Mouse (Mus musculus): ENCODE data around the gene Lag3. TPM values are rescaled to one million over a fixed set of nuclear protein-coding genes. Genes with fewer than 3 reads are reported as not detected.
A peak's percentile ranks its signal among the peaks of the same experiment; 100 is the strongest.

The Lag3 gene
- polyA plus RNA-seq, 1 experiment: 4.5 TPM

- TF ChIP-seq CTCF (IDR thresholded peaks at IDR 0.05; ENCODE audit: borderline replicate concordance, extremely low read depth, insufficient read depth, insufficient read length) (no peak), POLR2A (IDR thresholded peaks at IDR 0.05; ENCODE audit: borderline replicate concordance, extremely low read depth, insufficient read depth, insufficient read length, poor library complexity, severe bottlenecking) (no peak)
- no peak for DNase-seq (ENCODE audit: low read depth)
Observed at GRCm38 (mm10) chr6:124933127-124933526, 21.6 kb upstream of the Lag3 start.

GRCm38 (mm10) chr6:124932314-124932695 is 20.8 kb upstream of the Lag3 start:
- DNase-seq (ENCODE audit: low read depth): no peak
- no peak for TF ChIP-seq CTCF (IDR thresholded peaks at IDR 0.05; ENCODE audit: borderline replicate concordance, extremely low read depth, insufficient read depth, insufficient read length)
- TF ChIP-seq POLR2A (IDR thresholded peaks at IDR 0.05; ENCODE audit: borderline replicate concordance, extremely low read depth, insufficient read depth, insufficient read length, poor library complexity, severe bottlenecking): no peak

- peak; percentile 68 for DNase-seq (ENCODE audit: low read depth)
- TF ChIP-seq CTCF (IDR thresholded peaks at IDR 0.05; ENCODE audit: borderline replicate concordance, extremely low read depth, insufficient read depth, insufficient read length): peak; percentile 31; the same call in 1 of the 2 replicates
- TF ChIP-seq POLR2A (IDR thresholded peaks at IDR 0.05; ENCODE audit: borderline replicate concordance, extremely low read depth, insufficient read depth, insufficient read length, poor library complexity, severe bottlenecking): no peak
Observed at GRCm38 (mm10) chr6:124931525-124932313, 20.2 kb upstream of the Lag3 start.

GRCm38 (mm10) chr6:124930754-124931524 is 19.4 kb upstream of the Lag3 start, which contains the start of gene Mlf2:
Mlf2 (plus strand) TSS chr6:124931386.
- peak; percentile 88 for TF ChIP-seq POLR2A (IDR thresholded peaks at IDR 0.05; ENCODE audit: borderline replicate concordance, extremely low read depth, insufficient read depth, insufficient read length, poor library complexity, severe bottlenecking)
- peak; percentile 100 for TF ChIP-seq CTCF (IDR thresholded peaks at IDR 0.05; ENCODE audit: borderline replicate concordance, extremely low read depth, insufficient read depth, insufficient read length)

GRCm38 (mm10) chr6:124930231-124930630 is 18.7 kb upstream of the Lag3 start:
- TF ChIP-seq CTCF (IDR thresholded peaks at IDR 0.05; ENCODE audit: borderline replicate concordance, extremely low read depth, insufficient read depth, insufficient read length): no peak
- TF ChIP-seq POLR2A (IDR thresholded peaks at IDR 0.05; ENCODE audit: borderline replicate concordance, extremely low read depth, insufficient read depth, insufficient read length, poor library complexity, severe bottlenecking): no peak

More at GRCm38 (mm10) chr6:124930754-124931524, 19.4 kb upstream of the Lag3 start, which contains the start of gene Mlf2:
- peak; percentile 99 for DNase-seq (ENCODE audit: low read depth)

GRCm38 (mm10) chr6:124925941-124926340 is 14.4 kb upstream of the Lag3 start:
- no peak for TF ChIP-seq CTCF (IDR thresholded peaks at IDR 0.05; ENCODE audit: borderline replicate concordance, extremely low read depth, insufficient read depth, insufficient read length)
- no peak for TF ChIP-seq POLR2A (IDR thresholded peaks at IDR 0.05; ENCODE audit: borderline replicate concordance, extremely low read depth, insufficient read depth, insufficient read length, poor library complexity, severe bottlenecking)

More at GRCm38 (mm10) chr6:124930231-124930630, 18.7 kb upstream of the Lag3 start:
- DNase-seq (ENCODE audit: low read depth): no peak

GRCm38 (mm10) chr6:124925173-124925793 is 13.8 kb upstream of the Lag3 start:
- no peak for DNase-seq (ENCODE audit: low read depth)
- TF ChIP-seq CTCF (IDR thresholded peaks at IDR 0.05; ENCODE audit: borderline replicate concordance, extremely low read depth, insufficient read depth, insufficient read length): no peak
- TF ChIP-seq POLR2A (IDR thresholded peaks at IDR 0.05; ENCODE audit: borderline replicate concordance, extremely low read depth, insufficient read depth, insufficient read length, poor library complexity, severe bottlenecking): no peak

More at GRCm38 (mm10) chr6:124925941-124926340, 14.4 kb upstream of the Lag3 start:
- DNase-seq (ENCODE audit: low read depth): peak; percentile 59

GRCm38 (mm10) chr6:124921539-124921938 is 10.0 kb upstream of the Lag3 start:
- TF ChIP-seq POLR2A (IDR thresholded peaks at IDR 0.05; ENCODE audit: borderline replicate concordance, extremely low read depth, insufficient read depth, insufficient read length, poor library complexity, severe bottlenecking) (no peak), CTCF (IDR thresholded peaks at IDR 0.05; ENCODE audit: borderline replicate concordance, extremely low read depth, insufficient read depth, insufficient read length) (no peak)

GRCm38 (mm10) chr6:124920318-124921085 is 9.0 kb upstream of the Lag3 start:
- peak; percentile 40 for DNase-seq (ENCODE audit: low read depth)
- no peak for TF ChIP-seq CTCF (IDR thresholded peaks at IDR 0.05; ENCODE audit: borderline replicate concordance, extremely low read depth, insufficient read depth, insufficient read length)
- no peak for TF ChIP-seq POLR2A (IDR thresholded peaks at IDR 0.05; ENCODE audit: borderline replicate concordance, extremely low read depth, insufficient read depth, insufficient read length, poor library complexity, severe bottlenecking)

More at GRCm38 (mm10) chr6:124921539-124921938, 10.0 kb upstream of the Lag3 start:
- DNase-seq (ENCODE audit: low read depth): no peak

GRCm38 (mm10) chr6:124919695-124920317 is 8.3 kb upstream of the Lag3 start, which contains the start of gene Ptms:
Ptms (minus strand) TSS chr6:124920103.
- TF ChIP-seq CTCF (IDR thresholded peaks at IDR 0.05; ENCODE audit: borderline replicate concordance, extremely low read depth, insufficient read depth, insufficient read length) (no peak), POLR2A (IDR thresholded peaks at IDR 0.05; ENCODE audit: borderline replicate concordance, extremely low read depth, insufficient read depth, insufficient read length, poor library complexity, severe bottlenecking) (no peak)
- DNase-seq (ENCODE audit: low read depth): peak; percentile 99

Measured in brain, embryonic 14.5 days (tissue).